Mouse (Mus musculus): ENCODE measurements at regions not wholly inside any gene's neighbourhood (a gene's known extent, or its start where the extent isn't known, plus 50 kb on each side); places are given as distances from the start of the nearest gene placed in this dataset.

GRCm38 (mm10) chr10:39218151-39218550 lies 54.6 kb upstream of the Ccn6 start:
- no peak for DNase-seq (ENCODE audit: low spot score)

GRCm38 (mm10) chr10:39216142-39216904 lies 52.7 kb upstream of the Ccn6 start:
- DNase-seq (ENCODE audit: low spot score) = no peak

GRCm38 (mm10) chr10:39214563-39214962 lies 51.0 kb upstream of the Ccn6 start:
- DNase-seq (ENCODE audit: low spot score) = no peak
